Mouse (Mus musculus) lung, adult 2 months (tissue): ENCODE results near the gene Mrps23. TPM values are rescaled to one million over a fixed set of nuclear protein-coding genes. Genes with fewer than 3 reads are reported as not detected.

Experiments used
- DNase-seq: peaks from one replicate; pipeline ENCODE4 v3.0.0; 2022
- H3K4me1 ChIP-seq: fragments of 200-500 bp; 2 replicates; pipeline ENCODE4 v1.6.1; 2011; ENCODE audit warnings: low read length; ENCODE audit not compliant: control insufficient read depth, insufficient read depth
- H3K4me3 ChIP-seq: fragments of 200-500 bp; replicated peaks from 2 replicates; pipeline ENCODE3; 2011; ENCODE audit warnings: low read depth, mild to moderate bottlenecking, control low read depth, low read length; ENCODE audit errors: extremely low read depth
- CTCF ChIP-seq: fragments of 200-500 bp; IDR thresholded peaks from 2 replicates; pipeline ENCODE4 v1.5.1; 2011; ENCODE audit warnings: mild to moderate bottlenecking, low read length, control low read depth; ENCODE audit not compliant: insufficient read depth
- POLR2A ChIP-seq: fragments of 200-500 bp; IDR thresholded peaks from 2 replicates; pipeline ENCODE4 v1.6.1; 2011; ENCODE audit warnings: low read depth, mild to moderate bottlenecking, control low read depth, low read length, borderline replicate concordance; ENCODE audit errors: extremely low read depth
- WGBS: fragments of 180-500 bp; shearing (Covaris S2); methylation state at CpG from one replicate; pipeline ENCODE4 v1.1.7; 2018; 5-methylcytosine and 5-hydroxymethylcytosine counted together
- polyA plus RNA-seq: library from polyadenylated mRNA; depleted of rRNA; stranded (reverse); fragments of >200 nt; gene quantifications from 2 replicates; pipeline ENCODE4 v1.2.3, GENCODE M21; 2012

Mrps23 gene
- polyA plus RNA-seq, 1 experiment: 39.0 TPM

DNA sequence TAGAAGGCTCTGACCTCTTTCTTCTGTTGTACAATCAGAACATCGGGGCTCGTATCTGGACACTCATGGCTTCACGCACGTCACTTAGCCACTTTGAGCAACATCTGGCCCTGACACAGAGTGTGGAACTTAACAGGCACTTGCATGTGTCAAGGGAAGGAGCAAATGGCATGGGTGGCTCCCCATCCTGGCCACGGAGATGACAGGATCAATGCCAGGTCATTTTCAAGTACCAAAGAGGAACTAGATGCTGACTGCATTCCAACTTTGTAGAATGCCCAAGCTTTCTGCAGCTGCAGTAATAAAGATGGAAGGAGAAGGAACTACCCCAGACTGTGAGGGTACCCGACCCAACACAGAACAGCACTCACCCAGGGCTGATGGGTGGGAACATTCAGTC is 14.0 kb downstream of the Mrps23 start:
- H3K4me1 ChIP-seq: no peaks in the 10 kb centered on the region
- DNase-seq: no peak
- H3K4me3 ChIP-seq: no peak overlapping the region
- TF ChIP-seq POLR2A: no peak
- TF ChIP-seq CTCF: no peak
- 73% methylated on average over 6 of the region's 6 CpGs for WGBS

GRCm38 (mm10) chr11:88218586-88218985 is 14.4 kb downstream of the Mrps23 start:
- 75% methylated on average over 7 of the region's 7 CpGs for WGBS
- TF ChIP-seq CTCF (no peak), POLR2A (no peak)
- Histone ChIP-seq H3K4me1 (no peaks in the 10 kb centered on the region), H3K4me3 (no peak overlapping the region)
- DNase-seq: no peak

- no peaks in the 10 kb centered on the region for H3K4me1 ChIP-seq
- no peak overlapping the region for H3K4me3 ChIP-seq
- TF ChIP-seq CTCF: no peak
- no peak for TF ChIP-seq POLR2A
- no peak for DNase-seq
- WGBS: 78% methylated on average over 15 of the region's 15 CpGs
These were observed 17.8 kb downstream of the Mrps23 start for GRCm38 (mm10) chr11:88221929-88222475.

GRCm38 (mm10) chr11:88227001-88227957 is 23.1 kb downstream of the Mrps23 start:
- H3K4me1 ChIP-seq: no peaks in the 10 kb centered on the region
- 89% methylated on average over 17 of the region's 17 CpGs for WGBS
- no peak for DNase-seq
- H3K4me3 ChIP-seq: no peak overlapping the region
- TF ChIP-seq CTCF (no peak), POLR2A (no peak)

DNA sequence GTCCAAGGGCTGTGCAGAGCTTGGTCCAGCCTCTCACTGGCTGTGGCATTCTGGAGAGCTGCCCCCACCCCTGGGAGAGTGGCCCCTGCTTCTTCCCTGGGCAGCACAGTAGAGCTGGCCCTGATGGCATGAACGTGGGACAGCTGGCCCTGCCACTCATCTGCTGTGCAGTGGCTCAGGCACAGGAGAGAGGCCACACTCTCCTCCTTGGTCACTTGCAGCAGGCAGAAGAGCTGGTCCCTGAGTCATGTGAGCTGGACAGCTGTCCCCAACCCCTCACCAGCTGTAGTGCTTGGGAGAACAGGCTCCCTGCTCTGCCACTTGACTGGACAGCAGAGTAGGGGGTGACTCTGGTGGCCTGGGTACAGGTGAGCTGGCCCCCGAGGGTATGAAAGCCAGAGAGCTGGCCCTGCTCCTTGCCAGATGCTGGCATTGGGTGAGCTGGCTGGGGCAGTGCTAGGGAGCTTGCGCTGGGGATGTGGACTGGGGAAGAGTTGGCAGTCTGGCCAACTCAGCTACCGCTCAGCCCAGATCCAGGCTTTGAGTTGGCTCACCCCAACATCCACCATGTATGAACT is 27.1 kb downstream of the Mrps23 start:
- Histone ChIP-seq H3K4me3 (no peak overlapping the region), H3K4me1 (peaks cover 9% of the 10 kb centered on the region)
- TF ChIP-seq CTCF: no peak
- TF ChIP-seq POLR2A: no peak
- DNase-seq: no peak
- 79% methylated on average over 4 of the region's 4 CpGs for WGBS

GRCm38 (mm10) chr11:88233528-88234427 is 29.6 kb downstream of the Mrps23 start:
- peaks cover 9% of the 10 kb centered on the region for H3K4me1 ChIP-seq
- 49% methylated on average over 17 of the region's 17 CpGs for WGBS
- no peak overlapping the region for H3K4me3 ChIP-seq
- DNase-seq: no peak
- TF ChIP-seq POLR2A (no peak), CTCF (no peak)

- peak overlapping the region; percentile 28 for H3K4me3 ChIP-seq
- DNase-seq: no peak
- peaks cover 9% of the 10 kb centered on the region for H3K4me1 ChIP-seq
- TF ChIP-seq POLR2A (no peak), CTCF (no peak)
- WGBS: 32% methylated on average over 4 of the region's 4 CpGs
These were observed 30.6 kb downstream of the Mrps23 start for GRCm38 (mm10) chr11:88234789-88235188.

GRCm38 (mm10) chr11:88235221-88236203 is 31.3 kb downstream of the Mrps23 start:
- DNase-seq: peak; percentile 54
- WGBS: 11% methylated on average over 23 of the region's 23 CpGs
- Histone ChIP-seq H3K4me1 (peaks cover 9% of the 10 kb centered on the region), H3K4me3 (peak overlapping the region; percentile 65)
- no peak for TF ChIP-seq CTCF
- TF ChIP-seq POLR2A: no peak
